18 mouse cellular contexts compared by ENCODE assay signal in genomic region chr4:71431245-71431929, GRCm38 (mm10).
"Had no signal": no experiment of that assay in that cellular context is flagged by ENCODE, and none has a peak within 500 bp of the region (broad histone marks: within the 10 kb centered on the region; RNA-seq: fewer than 3 reads in every experiment).

No protein-coding gene starts in this region.

- H3K27ac ChIP-seq: layer of hippocampus, adult 2 months; limb, embryonic 10.5 days; limb, embryonic 13.5 days; liver, embryonic 13.5 days; macrophage had no signal

- H3K4me3 ChIP-seq: layer of hippocampus, adult 2 months; limb, embryonic 10.5 days; limb, embryonic 13.5 days; liver, embryonic 13.5 days had no signal

- H3K9me3 ChIP-seq: limb, embryonic 10.5 days; limb, embryonic 13.5 days; liver, embryonic 13.5 days had no signal

- H3K4me2 ChIP-seq: limb, embryonic 13.5 days; liver, embryonic 13.5 days; midbrain, embryonic 11.5 days had no signal

- H3K36me3 ChIP-seq: limb, embryonic 10.5 days; limb, embryonic 13.5 days; liver, embryonic 13.5 days had no signal

- H3K27me3 ChIP-seq: limb, embryonic 13.5 days; liver, embryonic 13.5 days had no signal

- H3K4me1 ChIP-seq: limb, embryonic 10.5 days; liver, embryonic 13.5 days had no signal

- H3K9ac ChIP-seq: limb, embryonic 13.5 days; liver, embryonic 13.5 days had no signal

- DNase-seq: kidney, adult 8-10 months; kidney, postnatal 14 days; layer of hippocampus, adult 9-11 months; liver; liver, embryonic 13.5 days; lung, adult 2 months; lung, postnatal 14 days; midbrain, embryonic 14.5 days; right cerebral cortex, adult 18-20 months; right cerebral cortex, postnatal 25 days; spleen, adult 18-20 months; thymus, adult 18-20 months; thymus, postnatal 4 days had no signal
